Mouse (Mus musculus) kidney, adult 2 months (tissue): ENCODE measurements around the gene Btbd35f29.
"Not testable (repeated sequence)": the region's sequence is repeated elsewhere in the genome, so short reads cannot be mapped to it uniquely, and the experiment has no call there.

Experiments
- CTCF ChIP-seq: fragments of 200-500 bp; conservative IDR thresholded peaks from 2 replicates; pipeline ENCODE4 v1.5.1; 2011; ENCODE audit warnings: low read depth, mild to moderate bottlenecking, control low read depth, low read length, moderate library complexity, mixed read lengths; ENCODE audit not compliant: insufficient read depth, insufficient read length
- POLR2A ChIP-seq: fragments of 200-500 bp; IDR thresholded peaks from one replicate; pipeline ENCODE4 v1.6.1; 2011; ENCODE audit warnings: low read depth, low read length, control low read depth

DNA sequence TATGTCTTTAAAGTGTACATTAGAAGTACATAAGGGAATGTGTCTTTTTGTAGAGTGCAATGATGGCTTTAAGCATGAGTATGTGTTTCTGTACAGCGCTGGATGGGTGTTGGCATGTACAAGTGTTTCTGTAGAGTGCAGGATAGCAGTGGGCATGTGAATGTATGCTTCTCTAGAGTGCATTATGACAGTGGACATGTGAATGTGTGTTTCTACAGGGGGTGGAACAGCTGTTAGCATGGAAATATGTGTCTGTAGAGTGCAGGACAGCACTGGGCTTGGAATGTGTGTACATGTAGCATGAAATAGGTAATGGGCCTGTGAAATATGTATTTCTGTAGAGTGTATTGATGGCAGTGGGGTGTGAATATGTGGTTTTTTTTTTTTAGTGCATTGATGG, 28.4 kb downstream of the Btbd35f29 start:
- TF ChIP-seq POLR2A, CTCF: not testable (repeated sequence)
